Mouse (Mus musculus) testis, adult 2 months (tissue): Measurements from ENCODE around the gene Armc3.

ENCODE experiments used
- CTCF ChIP-seq: fragments of 200-500 bp; IDR thresholded peaks from 2 replicates; pipeline ENCODE4 v1.5.1; 2012; ENCODE audit warnings: low read depth, mild to moderate bottlenecking, inconsistent platforms, low read length, moderate library complexity; ENCODE audit not compliant: control insufficient read depth, insufficient read depth, insufficient replicate concordance
- POLR2A ChIP-seq: fragments of 200-500 bp; IDR thresholded peaks from 2 replicates; pipeline ENCODE4 v1.6.1; 2012; ENCODE audit warnings: low read depth, mild to moderate bottlenecking, inconsistent platforms, low read length, moderate library complexity; ENCODE audit not compliant: control insufficient read depth

GRCm38 (mm10) chr2:19152687-19153086 is 46.4 kb upstream of the Armc3 start:
- TF ChIP-seq CTCF (no peak), POLR2A (no peak)
